Mouse (Mus musculus) embryonic facial prominence, embryonic 10.5 days (tissue): Measurements from ENCODE around the gene Apbb1. TPM values are rescaled to one million over a fixed set of nuclear protein-coding genes. Genes with fewer than 3 reads are reported as not detected.

Experiments used
- DNase-seq: peaks from one replicate; pipeline ENCODE4 v3.0.0-alpha.2; 2017; ENCODE audit warnings: low spot score
- H3K27ac ChIP-seq: fragments of 300-500 bp; sonication (generic); replicated peaks from 2 replicates; pipeline ENCODE4 v1.5.1; 2016; ENCODE audit warnings: mild to moderate bottlenecking
- H3K27me3 ChIP-seq: fragments of 300-500 bp; sonication (generic); replicated peaks from 2 replicates; pipeline ENCODE4 v1.6.1; 2016; ENCODE audit warnings: low read depth, mild to moderate bottlenecking; ENCODE audit not compliant: poor library complexity, severe bottlenecking
- H3K36me3 ChIP-seq: fragments of 300-500 bp; sonication (generic); replicated peaks from 2 replicates; pipeline ENCODE4 v1.6.1; 2016; ENCODE audit warnings: mild to moderate bottlenecking, moderate library complexity
- H3K4me1 ChIP-seq: fragments of 300-500 bp; sonication (generic); 2 replicates; pipeline ENCODE4 v1.6.1; 2016
- H3K4me3 ChIP-seq: fragments of 300-500 bp; sonication (generic); 2 replicates; pipeline ENCODE4 v1.5.1; 2016; ENCODE audit warnings: mild to moderate bottlenecking, moderate library complexity
- H3K9me3 ChIP-seq: fragments of 300-500 bp; sonication (generic); 2 replicates; pipeline ENCODE4 v1.6.1; 2016; ENCODE audit warnings: mild to moderate bottlenecking
- WGBS: fragments of 180-500 bp; shearing (Covaris S2); methylation state at CpG from one replicate; pipeline ENCODE4 v1.1.7; 2016; 5-methylcytosine and 5-hydroxymethylcytosine counted together
- polyA plus RNA-seq: library from polyadenylated mRNA; unstranded; fragments of >200 nt; fragmentation: Nextera tagmentation; extraction: Ambion mirVana; gene quantifications from 2 replicates; pipeline ENCODE4 v1.2.1, GENCODE M21; 2016

Apbb1 gene
- polyA plus RNA-seq, 1 experiment from 2014 or later = 94.9 TPM

DNA sequence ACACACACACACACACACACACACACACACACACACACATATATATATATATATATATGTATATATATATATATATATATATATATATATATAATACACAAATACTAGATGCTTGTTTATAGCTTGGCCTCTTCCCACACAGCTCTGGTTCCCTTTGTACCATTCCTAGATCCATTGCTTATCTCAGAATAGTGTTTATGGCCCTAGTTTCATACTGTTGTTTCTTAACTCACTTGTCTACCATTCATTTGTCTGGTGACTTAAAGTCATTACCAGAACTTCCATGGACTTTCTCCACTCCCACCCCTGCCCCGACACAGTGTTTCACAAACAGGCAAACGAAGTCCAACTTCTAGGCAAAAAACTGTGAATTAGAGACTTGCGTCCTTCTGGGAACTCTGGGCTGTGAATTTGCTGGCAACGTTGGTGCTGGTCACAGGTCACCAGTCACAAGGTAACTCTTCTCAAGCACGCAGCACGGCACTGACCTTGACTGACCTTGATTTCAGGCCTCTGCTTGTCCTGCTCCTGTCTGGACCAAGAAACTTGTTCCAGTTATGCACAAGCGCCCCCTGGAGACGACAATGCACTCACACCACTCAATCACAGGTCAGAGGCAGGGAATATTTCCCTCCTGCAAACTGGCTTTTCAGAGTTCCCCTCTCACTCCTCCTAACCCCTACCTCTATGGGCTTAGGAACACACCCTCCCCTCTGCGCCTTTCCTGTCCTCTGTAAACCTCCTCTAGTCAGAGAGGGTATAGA is 21.6 kb upstream of the Apbb1 start:
- H3K4me1 ChIP-seq = peaks cover 5% of the 10 kb centered on the region; the same call in 1 of the 2 replicates
- 33% methylated on average over 9 of the region's 9 CpGs for WGBS
- no peak overlapping the region for H3K27ac ChIP-seq
- 0 out of 2 replicates have a peak, but pooled peaks cover 4% of the 10 kb centered on the region for H3K9me3 ChIP-seq
- no peaks in the 10 kb centered on the region for H3K36me3 ChIP-seq
- H3K4me3 ChIP-seq = no peak overlapping the region
- peak; percentile 74 for DNase-seq
- H3K27me3 ChIP-seq = no peaks in the 10 kb centered on the region

DNA sequence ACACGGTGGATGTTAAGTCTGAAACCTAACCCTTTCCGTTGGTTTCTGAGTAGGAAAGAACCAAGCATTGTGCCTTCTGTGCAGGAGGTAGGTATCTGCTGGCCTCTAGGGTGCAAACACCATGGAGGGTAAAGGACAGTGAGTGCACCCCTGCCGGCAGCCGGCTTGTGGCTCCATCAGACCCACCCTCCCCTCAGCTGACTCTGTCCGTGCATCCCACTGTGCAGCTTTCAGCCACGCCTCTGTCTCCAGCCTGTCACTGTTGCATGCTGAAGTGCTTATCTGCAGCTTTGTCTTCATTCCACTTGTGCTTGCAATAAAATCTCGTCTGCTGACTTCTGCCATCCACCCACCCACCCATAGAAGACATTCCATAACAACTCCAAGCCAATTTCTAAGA is 8.6 kb upstream of the Apbb1 start:
- no peak for DNase-seq
- no peak overlapping the region for H3K27ac ChIP-seq
- no peak overlapping the region for H3K4me3 ChIP-seq
- WGBS = 23% methylated on average over 7 of the region's 7 CpGs
- H3K27me3 ChIP-seq = no peaks in the 10 kb centered on the region
- H3K9me3 ChIP-seq = no peaks in the 10 kb centered on the region
- H3K36me3 ChIP-seq = no peaks in the 10 kb centered on the region
- H3K4me1 ChIP-seq = peaks cover 3% of the 10 kb centered on the region; the same call in 1 of the 2 replicates

- H3K4me1 ChIP-seq = peaks cover 3% of the 10 kb centered on the region; the same call in 1 of the 2 replicates
- no peaks in the 10 kb centered on the region for H3K9me3 ChIP-seq
- H3K4me3 ChIP-seq = no peak overlapping the region
- no peaks in the 10 kb centered on the region for H3K27me3 ChIP-seq
- WGBS = 84% methylated on average over 9 of the region's 9 CpGs
- H3K27ac ChIP-seq = no peak overlapping the region
- no peaks in the 10 kb centered on the region for H3K36me3 ChIP-seq
- no peak for DNase-seq
Observed at GRCm38 (mm10) chr7:105588325-105588912, 7.0 kb upstream of the Apbb1 start.

- DNase-seq = no peak
- Histone ChIP-seq H3K27me3 (no peaks in the 10 kb centered on the region; the same call in 1 of the 2 replicates), H3K4me3 (peak overlapping the region; percentile 76; the same call in 1 of the 2 replicates), H3K36me3 (no peaks in the 10 kb centered on the region), H3K9me3 (no peaks in the 10 kb centered on the region), H3K27ac (0 out of 2 replicates have a peak overlapping the region, but pooled peaks have one; percentile 93), H3K4me1 (peaks cover 17% of the 10 kb centered on the region)
- WGBS = 70% methylated on average over 2 of the region's 2 CpGs
Observed at GRCm38 (mm10) chr7:105581959-105582358, 506 bp upstream of the Apbb1 start.

GRCm38 (mm10) chr7:105580627-105581089 is 795 bp downstream of the Apbb1 start:
- Histone ChIP-seq H3K4me3 (peak overlapping the region; percentile 76), H3K9me3 (no peaks in the 10 kb centered on the region), H3K4me1 (peaks cover 24% of the 10 kb centered on the region), H3K36me3 (no peaks in the 10 kb centered on the region), H3K27ac (peak overlapping the region; percentile 93), H3K27me3 (no peaks in the 10 kb centered on the region; the same call in 1 of the 2 replicates)
- under 1% methylated on average over 21 of the region's 22 CpGs for WGBS
- DNase-seq = no peak

- Histone ChIP-seq H3K36me3 (peaks cover 15% of the 10 kb centered on the region), H3K9me3 (no peaks in the 10 kb centered on the region), H3K4me1 (peaks cover 24% of the 10 kb centered on the region), H3K27me3 (no peaks in the 10 kb centered on the region; the same call in 1 of the 2 replicates), H3K4me3 (no peak overlapping the region), H3K27ac (no peak overlapping the region)
- DNase-seq = no peak
- WGBS = 77% methylated on average over 2 of the region's 2 CpGs
Observed at GRCm38 (mm10) chr7:105578481-105578880, 3.0 kb downstream of the Apbb1 start.

- Histone ChIP-seq H3K27me3 (no peaks in the 10 kb centered on the region; the same call in 1 of the 2 replicates), H3K27ac (no peak overlapping the region), H3K4me1 (peaks cover 24% of the 10 kb centered on the region), H3K36me3 (peaks cover 26% of the 10 kb centered on the region), H3K9me3 (no peaks in the 10 kb centered on the region), H3K4me3 (no peak overlapping the region)
- WGBS = 90% methylated on average over 6 of the region's 6 CpGs
- no peak for DNase-seq
Observed at GRCm38 (mm10) chr7:105577377-105577871, 4.0 kb downstream of the Apbb1 start.

- Histone ChIP-seq H3K4me3 (no peak overlapping the region), H3K4me1 (peaks cover 17% of the 10 kb centered on the region), H3K27me3 (no peaks in the 10 kb centered on the region), H3K36me3 (peaks cover 27% of the 10 kb centered on the region), H3K27ac (no peak overlapping the region), H3K9me3 (no peaks in the 10 kb centered on the region)
- 76% methylated on average over 3 of the region's 3 CpGs for WGBS
- DNase-seq = no peak
Observed at GRCm38 (mm10) chr7:105576166-105576748, 5.2 kb downstream of the Apbb1 start.

DNA sequence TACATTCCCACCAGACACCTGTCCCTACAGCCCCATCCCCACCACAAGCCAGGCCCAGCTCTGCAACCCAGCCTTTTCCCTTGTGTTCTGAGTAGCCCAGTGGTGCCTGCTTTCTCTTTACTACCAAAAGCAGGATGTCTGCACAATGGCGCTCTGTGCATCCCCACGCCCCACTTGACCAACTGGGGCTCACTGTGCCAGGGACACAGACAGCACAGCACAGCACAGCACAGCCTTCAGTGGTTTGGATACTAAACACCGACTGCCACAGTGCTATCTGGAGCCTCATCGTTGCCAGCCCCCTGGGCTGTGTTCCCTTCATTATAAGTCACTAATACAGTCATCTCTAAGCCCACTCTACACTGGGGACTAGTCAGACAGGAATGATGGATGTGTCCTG is 6.9 kb downstream of the Apbb1 start:
- H3K9me3 ChIP-seq = no peaks in the 10 kb centered on the region
- no peak overlapping the region for H3K4me3 ChIP-seq
- WGBS = 90% methylated on average over 4 of the region's 4 CpGs
- H3K27me3 ChIP-seq = no peaks in the 10 kb centered on the region
- H3K27ac ChIP-seq = no peak overlapping the region
- no peak for DNase-seq
- peaks cover 22% of the 10 kb centered on the region for H3K4me1 ChIP-seq
- H3K36me3 ChIP-seq = peaks cover 30% of the 10 kb centered on the region

GRCm38 (mm10) chr7:105572949-105573348 is 8.5 kb downstream of the Apbb1 start:
- WGBS = 91% methylated on average over 8 of the region's 8 CpGs

GRCm38 (mm10) chr7:105570756-105571155 is 10.7 kb downstream of the Apbb1 start:
- H3K9me3 ChIP-seq = no peaks in the 10 kb centered on the region
- no peaks in the 10 kb centered on the region for H3K27me3 ChIP-seq
- H3K27ac ChIP-seq = no peak overlapping the region
- H3K4me1 ChIP-seq = peaks cover 27% of the 10 kb centered on the region
- DNase-seq = no peak
- no peak overlapping the region for H3K4me3 ChIP-seq
- WGBS = 82% methylated on average over 4 of the region's 4 CpGs
- peaks cover 53% of the 10 kb centered on the region for H3K36me3 ChIP-seq

More at GRCm38 (mm10) chr7:105572949-105573348, 8.5 kb downstream of the Apbb1 start:
- Histone ChIP-seq H3K36me3 (peaks cover 31% of the 10 kb centered on the region), H3K4me3 (no peak overlapping the region), H3K9me3 (no peaks in the 10 kb centered on the region), H3K27ac (no peak overlapping the region), H3K4me1 (peaks cover 34% of the 10 kb centered on the region), H3K27me3 (no peaks in the 10 kb centered on the region)
- DNase-seq = no peak
